Mouse (Mus musculus) heart, postnatal 0 days (tissue): ENCODE results near the gene Dph6.

Experiments
- CTCF ChIP-seq: IDR thresholded peaks from 2 replicates; pipeline ENCODE4 v1.5.1; 2016; ENCODE audit warnings: antibody characterized with exemption, control low read depth, low read depth
- EP300 ChIP-seq: IDR thresholded peaks from 2 replicates; pipeline ENCODE4 v1.6.1; 2016; ENCODE audit warnings: antibody characterized with exemption, low read depth

- no peak for TF ChIP-seq CTCF
- TF ChIP-seq EP300 = no peak
Observed at GRCm38 (mm10) chr2:114536032-114536431, 118.7 kb downstream of the Dph6 start.
